Mouse (Mus musculus) testis, adult 2 months (tissue): ENCODE measurements around the gene Fga.

Source experiments
- CTCF ChIP-seq: fragments of 200-500 bp; IDR thresholded peaks from 2 replicates; pipeline ENCODE4 v1.5.1; 2012; ENCODE audit warnings: low read depth, mild to moderate bottlenecking, inconsistent platforms, low read length, moderate library complexity; ENCODE audit not compliant: control insufficient read depth, insufficient read depth, insufficient replicate concordance
- POLR2A ChIP-seq: fragments of 200-500 bp; IDR thresholded peaks from 2 replicates; pipeline ENCODE4 v1.6.1; 2012; ENCODE audit warnings: low read depth, mild to moderate bottlenecking, inconsistent platforms, low read length, moderate library complexity; ENCODE audit not compliant: control insufficient read depth

GRCm38 (mm10) chr3:83076563-83076962, 50.7 kb downstream of the Fga start:
- no peak for TF ChIP-seq CTCF
- TF ChIP-seq POLR2A = no peak
